Mouse (Mus musculus) heart, embryonic 16.5 days (tissue): ENCODE measurements around the gene Actrt2. TPM values are rescaled to one million over a fixed set of nuclear protein-coding genes. Genes with fewer than 3 reads are reported as not detected.

Source experiments
- ATAC-seq: fragments of 200-750 bp; cut with Nextera tagmentation; replicated peaks from 2 replicates; pipeline ENCODE4 v1.8.0; 2017; ENCODE audit warnings: moderate number of reproducible peaks; ENCODE audit not compliant: insufficient read depth, low FRiP score; ENCODE audit errors: extremely low read depth
- H3K27ac ChIP-seq: fragments of 300-500 bp; sonication (generic); 2 replicates; pipeline ENCODE4 v1.5.1; 2014; ENCODE audit warnings: mild to moderate bottlenecking, low read length, control low read depth, moderate library complexity
- H3K27me3 ChIP-seq: fragments of 300-500 bp; sonication (generic); 2 replicates; pipeline ENCODE4 v1.6.1; 2014; ENCODE audit warnings: low read length, mixed read lengths; ENCODE audit not compliant: control insufficient read depth, insufficient read depth
- H3K36me3 ChIP-seq: fragments of 300-500 bp; sonication (generic); 2 replicates; pipeline ENCODE4 v1.6.1; 2014; ENCODE audit not compliant: control insufficient read depth, insufficient read depth
- H3K4me1 ChIP-seq: fragments of 300-500 bp; sonication (generic); 2 replicates; pipeline ENCODE4 v1.6.1; 2014; ENCODE audit warnings: low read length, mixed read lengths; ENCODE audit not compliant: control insufficient read depth, insufficient read depth
- H3K4me2 ChIP-seq: fragments of 300-500 bp; sonication (generic); 2 replicates; pipeline ENCODE4 v1.6.1; 2014; ENCODE audit warnings: low read depth, mild to moderate bottlenecking, control low read depth, low read length
- H3K4me3 ChIP-seq: fragments of 300-500 bp; sonication (generic); 2 replicates; pipeline ENCODE4 v1.5.1; 2014; ENCODE audit warnings: mild to moderate bottlenecking, control low read depth, low read length
- H3K9ac ChIP-seq: fragments of 300-500 bp; sonication (generic); 2 replicates; pipeline ENCODE4 v1.6.1; 2014; ENCODE audit warnings: low read length, control low read depth
- H3K9me3 ChIP-seq: fragments of 300-500 bp; sonication (generic); replicated peaks from 2 replicates; pipeline ENCODE4 v1.6.1; 2016; ENCODE audit warnings: low read length; ENCODE audit not compliant: control insufficient read depth
- WGBS: fragments of 180-500 bp; shearing (Covaris S2); extraction: QIAGEN DNeasy Blood & Tissue Kit; methylation state at CpG from one replicate; pipeline ENCODE4 v1.1.7; 2014; 5-methylcytosine and 5-hydroxymethylcytosine counted together
- polyA plus RNA-seq: library from polyadenylated mRNA; unstranded; fragments of >200 nt; fragmentation: Nextera tagmentation; extraction: Ambion mirVana; gene quantifications from 2 replicates; pipeline ENCODE4 v1.2.1, GENCODE M21; 2015

Actrt2 gene
- polyA plus RNA-seq, result not detected in 2 replicates

GRCm38 (mm10) chr4:154667767-154668166 is at the start of gene Actrt2:
Actrt2 (minus strand) TSS chr4:154667867.
- Histone ChIP-seq H3K4me3 (no peak within 1 kb of the TSS), H3K9ac (no peak within 1 kb of the TSS), H3K4me2 (no peak within 1 kb of the TSS), H3K4me1 (no peaks in the 10 kb centered on the region), H3K27me3 (peaks cover 15% of the 10 kb centered on the region), H3K27ac (no peak within 1 kb of the TSS), H3K36me3 (no peaks in the 10 kb centered on the region), H3K9me3 (no peaks in the 10 kb centered on the region)
- ATAC-seq, result no peak
- 89% methylated on average over 2 of the region's 2 CpGs for WGBS

DNA sequence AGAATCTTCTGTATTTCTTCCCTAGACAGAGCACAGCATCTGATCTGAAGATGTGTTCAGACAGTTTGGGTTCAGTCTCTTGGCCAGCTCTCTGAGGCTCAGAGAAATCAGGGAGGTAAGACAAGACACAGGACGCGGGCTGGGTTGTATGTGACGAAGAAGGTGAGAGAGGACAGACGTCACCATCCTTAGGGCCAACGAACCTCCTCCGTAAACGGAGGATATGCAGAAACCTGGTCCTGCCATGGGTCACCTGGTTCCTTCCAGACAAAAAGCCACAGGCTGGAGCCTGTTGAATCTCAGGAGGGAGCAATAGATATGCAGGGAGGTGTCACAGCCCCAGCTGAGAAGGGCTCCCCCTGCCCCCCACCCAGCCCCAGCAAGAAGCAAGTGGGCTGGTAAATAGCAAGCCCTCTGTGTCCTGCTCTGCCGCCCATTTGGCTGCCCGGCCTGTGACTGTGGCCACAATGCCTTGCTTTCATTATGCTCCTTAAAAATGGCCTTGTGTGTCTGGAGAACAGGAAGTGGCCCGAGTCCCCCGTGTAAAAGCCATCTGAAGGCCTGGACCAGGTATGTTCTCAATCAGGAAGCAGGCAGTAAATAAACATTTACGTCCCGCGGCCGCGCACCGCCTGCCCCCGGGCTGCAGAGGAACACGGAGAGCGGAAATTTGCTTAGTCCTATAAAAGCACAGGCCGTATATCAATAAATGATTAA is 41.9 kb upstream of the Actrt2 start:
- WGBS, result 75% methylated on average over 21 of the region's 21 CpGs

DNA sequence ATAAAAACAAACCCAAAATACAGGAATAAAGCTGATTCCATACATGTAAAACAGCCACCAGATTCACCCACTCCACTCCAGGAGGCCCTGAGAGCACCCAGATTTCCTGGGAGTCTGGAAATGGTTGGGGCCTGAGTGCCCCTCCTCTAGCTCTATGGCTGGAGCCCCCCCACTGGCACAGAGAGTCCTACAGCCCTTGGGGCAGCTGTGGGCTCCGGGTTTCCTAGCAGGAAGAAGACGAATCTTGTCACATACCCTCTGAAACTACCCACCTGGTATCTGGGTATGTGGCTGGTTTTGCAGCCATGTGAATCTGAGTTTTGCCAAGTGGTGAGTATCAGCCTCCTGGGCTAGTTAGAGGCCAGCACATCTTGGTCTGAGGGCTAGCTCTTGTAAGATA is 41.1 kb upstream of the Actrt2 start:
- no peaks in the 10 kb centered on the region for H3K27me3 ChIP-seq

More for the DNA sequence above, 41.9 kb upstream of the Actrt2 start:
- no peaks in the 10 kb centered on the region for H3K36me3 ChIP-seq
- no peak for ATAC-seq
- H3K27ac ChIP-seq, result no peak overlapping the region
- H3K4me1 ChIP-seq, result no peaks in the 10 kb centered on the region
- H3K4me3 ChIP-seq, result no peak overlapping the region
- H3K9me3 ChIP-seq, result no peaks in the 10 kb centered on the region
- H3K9ac ChIP-seq, result no peak overlapping the region
- H3K4me2 ChIP-seq, result no peak overlapping the region
- H3K27me3 ChIP-seq, result no peaks in the 10 kb centered on the region

DNA sequence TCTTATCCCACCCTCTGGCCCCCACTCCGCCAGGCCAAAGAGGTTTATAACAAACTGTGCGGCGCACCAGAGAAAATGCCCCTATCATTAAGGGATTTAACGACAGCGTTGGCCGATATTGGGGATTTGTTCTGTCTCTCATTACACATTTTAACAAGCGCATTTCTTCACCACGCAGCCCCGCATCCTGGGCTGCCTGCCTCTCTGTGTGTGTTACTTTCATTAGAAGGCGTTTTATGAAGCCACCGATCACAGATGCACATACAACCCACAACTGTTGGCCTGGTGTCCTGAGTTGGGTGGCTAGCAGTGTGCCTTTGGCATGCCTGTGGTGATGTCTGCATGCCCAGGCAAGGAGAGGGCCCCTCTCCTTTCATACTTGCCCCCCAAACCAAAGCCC is 40.6 kb upstream of the Actrt2 start:
- Histone ChIP-seq H3K9me3 (no peaks in the 10 kb centered on the region), H3K9ac (no peak overlapping the region)

More for the DNA sequence above, 41.1 kb upstream of the Actrt2 start:
- Histone ChIP-seq H3K27ac (no peak overlapping the region), H3K4me3 (no peak overlapping the region), H3K9me3 (no peaks in the 10 kb centered on the region), H3K9ac (no peak overlapping the region), H3K4me2 (no peak overlapping the region), H3K4me1 (no peaks in the 10 kb centered on the region), H3K36me3 (no peaks in the 10 kb centered on the region)
- WGBS, result 63% methylated on average over 2 of the region's 2 CpGs
- no peak for ATAC-seq

DNA sequence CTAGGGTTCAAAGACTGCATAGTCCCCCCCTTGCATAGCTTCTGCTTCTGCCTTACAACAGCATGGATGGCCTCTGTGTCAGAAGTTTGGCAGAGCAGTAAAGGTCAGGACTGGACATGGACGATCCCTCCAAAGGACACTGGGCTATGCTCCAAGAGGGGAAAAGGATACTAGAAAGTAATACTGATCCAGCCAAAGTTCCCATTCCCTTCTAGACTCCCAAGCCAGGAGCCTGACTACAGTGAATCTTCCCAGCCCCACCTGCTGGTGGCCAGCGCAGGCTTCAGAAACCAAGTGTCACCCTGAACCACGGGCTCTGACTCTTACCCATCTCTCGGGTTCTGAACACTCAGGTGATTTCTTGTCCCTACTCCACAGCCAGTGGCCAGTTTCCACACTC is 39.9 kb upstream of the Actrt2 start:
- no peak for ATAC-seq
- Histone ChIP-seq H3K36me3 (no peaks in the 10 kb centered on the region), H3K4me1 (no peaks in the 10 kb centered on the region), H3K4me2 (no peak overlapping the region), H3K27me3 (no peaks in the 10 kb centered on the region), H3K4me3 (no peak overlapping the region), H3K9me3 (no peaks in the 10 kb centered on the region), H3K27ac (no peak overlapping the region), H3K9ac (no peak overlapping the region)
- WGBS, result 68% methylated on average over 4 of the region's 4 CpGs

More for the DNA sequence above, 40.6 kb upstream of the Actrt2 start:
- no peak for ATAC-seq
- 86% methylated on average over 11 of the region's 11 CpGs for WGBS
- Histone ChIP-seq H3K27me3 (no peaks in the 10 kb centered on the region), H3K4me3 (no peak overlapping the region), H3K4me1 (no peaks in the 10 kb centered on the region), H3K27ac (no peak overlapping the region), H3K4me2 (no peak overlapping the region), H3K36me3 (no peaks in the 10 kb centered on the region)

- Histone ChIP-seq H3K4me2 (no peak overlapping the region), H3K36me3 (no peaks in the 10 kb centered on the region), H3K4me1 (0 out of 2 replicates have a peak, but pooled peaks cover 3% of the 10 kb centered on the region), H3K4me3 (no peak overlapping the region), H3K9me3 (no peaks in the 10 kb centered on the region), H3K9ac (no peak overlapping the region), H3K27me3 (no peaks in the 10 kb centered on the region), H3K27ac (no peak overlapping the region)
- no peak for ATAC-seq
- 68% methylated on average over 1 of the region's 1 CpGs for WGBS
Observed at GRCm38 (mm10) chr4:154706442-154706841, 38.8 kb upstream of the Actrt2 start.

- H3K4me3 ChIP-seq, result no peak overlapping the region
- no peak overlapping the region for H3K9ac ChIP-seq
- no peak overlapping the region for H3K4me2 ChIP-seq
- no peaks in the 10 kb centered on the region for H3K27me3 ChIP-seq
- H3K9me3 ChIP-seq, result no peaks in the 10 kb centered on the region
- no peak for ATAC-seq
- 76% methylated on average over 4 of the region's 4 CpGs for WGBS
- peaks cover 10% of the 10 kb centered on the region for H3K4me1 ChIP-seq
- no peak overlapping the region for H3K27ac ChIP-seq
- no peaks in the 10 kb centered on the region for H3K36me3 ChIP-seq
Observed at GRCm38 (mm10) chr4:154705681-154706080, 38.0 kb upstream of the Actrt2 start.

- no peaks in the 10 kb centered on the region for H3K9me3 ChIP-seq
- 82% methylated on average over 6 of the region's 6 CpGs for WGBS
- no peak overlapping the region for H3K27ac ChIP-seq
- H3K36me3 ChIP-seq, result no peaks in the 10 kb centered on the region
- peaks cover 15% of the 10 kb centered on the region for H3K4me1 ChIP-seq
- no peak for ATAC-seq
- no peaks in the 10 kb centered on the region for H3K27me3 ChIP-seq
- no peak overlapping the region for H3K4me3 ChIP-seq
- H3K9ac ChIP-seq, result no peak overlapping the region
- H3K4me2 ChIP-seq, result no peak overlapping the region
Observed at GRCm38 (mm10) chr4:154705056-154705455, 37.4 kb upstream of the Actrt2 start.

GRCm38 (mm10) chr4:154704591-154704990 is 36.9 kb upstream of the Actrt2 start:
- Histone ChIP-seq H3K4me2 (no peak overlapping the region), H3K4me1 (peaks cover 18% of the 10 kb centered on the region), H3K9me3 (no peaks in the 10 kb centered on the region), H3K27me3 (no peaks in the 10 kb centered on the region), H3K27ac (no peak overlapping the region), H3K36me3 (no peaks in the 10 kb centered on the region), H3K4me3 (no peak overlapping the region), H3K9ac (no peak overlapping the region)
- no peak for ATAC-seq
- whole genome bisulfite sequencing, result 85% methylated on average over 7 of the region's 7 CpGs
